Mouse (Mus musculus) bone marrow, adult 2 months (tissue): ENCODE measurements around the gene Map3k1.

Experiments
- CTCF ChIP-seq: fragments of 200-500 bp; IDR thresholded peaks from 2 replicates; pipeline ENCODE4 v1.5.1; 2011; ENCODE audit warnings: low read length, control low read depth; ENCODE audit not compliant: control insufficient read depth, insufficient read depth
- POLR2A ChIP-seq: fragments of 200-500 bp; IDR thresholded peaks from 2 replicates; pipeline ENCODE4 v1.6.1; 2011; ENCODE audit warnings: low read depth, mild to moderate bottlenecking, control low read depth, low read length, borderline replicate concordance; ENCODE audit not compliant: control insufficient read depth

- TF ChIP-seq CTCF, result no peak
- TF ChIP-seq POLR2A, result no peak
These were observed 43.8 kb upstream of the Map3k1 start for GRCm38 (mm10) chr13:111852451-111853224.
